Mouse (Mus musculus) heart, embryonic 13.5 days (tissue): ENCODE data around the gene Gpank1. TPM values are rescaled to one million over a fixed set of nuclear protein-coding genes. Genes with fewer than 3 reads are reported as not detected.

Experiments
- ATAC-seq: fragments of 200-750 bp; cut with Nextera tagmentation; 2 replicates; pipeline ENCODE4 v1.8.0; 2017; ENCODE audit warnings: moderate TSS enrichment; ENCODE audit not compliant: insufficient number of reproducible peaks, low FRiP score, low TSS enrichment; ENCODE audit errors: extremely low read depth
- H3K27ac ChIP-seq: fragments of 300-500 bp; sonication (generic); replicated peaks from 2 replicates; pipeline ENCODE4 v1.5.1; 2015; ENCODE audit warnings: moderate library complexity, mild to moderate bottlenecking, inconsistent platforms
- H3K27me3 ChIP-seq: fragments of 300-500 bp; sonication (generic); replicated peaks from 2 replicates; pipeline ENCODE4 v1.6.1; 2015; ENCODE audit warnings: mild to moderate bottlenecking, inconsistent platforms
- H3K36me3 ChIP-seq: fragments of 300-500 bp; sonication (generic); 2 replicates; pipeline ENCODE4 v1.6.1; 2015; ENCODE audit warnings: mild to moderate bottlenecking, inconsistent platforms
- H3K4me1 ChIP-seq: fragments of 300-500 bp; sonication (generic); 2 replicates; pipeline ENCODE4 v1.6.1; 2015; ENCODE audit warnings: inconsistent platforms
- H3K4me2 ChIP-seq: fragments of 300-500 bp; sonication (generic); 2 replicates; pipeline ENCODE4 v1.6.1; 2015; ENCODE audit warnings: inconsistent platforms, mild to moderate bottlenecking, moderate library complexity
- H3K4me3 ChIP-seq: fragments of 300-500 bp; sonication (generic); 2 replicates; pipeline ENCODE4 v1.5.1; 2015; ENCODE audit warnings: moderate library complexity, mild to moderate bottlenecking, inconsistent platforms
- H3K9ac ChIP-seq: fragments of 300-500 bp; sonication (generic); 2 replicates; pipeline ENCODE4 v1.6.1; 2015; ENCODE audit warnings: inconsistent platforms, mild to moderate bottlenecking, moderate library complexity
- H3K9me3 ChIP-seq: fragments of 300-500 bp; sonication (generic); 2 replicates; pipeline ENCODE4 v1.6.1; 2016; ENCODE audit warnings: inconsistent platforms
- WGBS: fragments of 180-500 bp; shearing (Covaris S2); methylation state at CpG from one replicate; pipeline ENCODE4 v1.1.7; 2015; ENCODE audit warnings: mixed read lengths; 5-methylcytosine and 5-hydroxymethylcytosine counted together
- polyA plus RNA-seq: library from polyadenylated mRNA; unstranded; fragments of >200 nt; fragmentation: Nextera tagmentation; extraction: Ambion mirVana; gene quantifications from 2 replicates; pipeline ENCODE4 v1.2.1, GENCODE M21; 2015

Gpank1 gene
- polyA plus RNA-seq: 10.7 and 14.1 TPM in 2 replicates

GRCm38 (mm10) chr17:35121143-35121799 is at the start of gene Gpank1:
Gene Gpank1, plus strand, starts transcription at chr17:35121455.
- no peaks in the 10 kb centered on the region for H3K27me3 ChIP-seq
- under 1% methylated on average over 50 of the region's 50 CpGs for WGBS
- H3K4me2 ChIP-seq: peak within 1 kb of the TSS; percentile 96
- no peaks in the 10 kb centered on the region for H3K9me3 ChIP-seq
- H3K4me1 ChIP-seq: peaks cover 33% of the 10 kb centered on the region
- H3K9ac ChIP-seq: peak within 1 kb of the TSS; percentile 99
- H3K27ac ChIP-seq: peak within 1 kb of the TSS; percentile 92
- peaks cover 55% of the 10 kb centered on the region for H3K36me3 ChIP-seq
- peak within 1 kb of the TSS; percentile 98 for H3K4me3 ChIP-seq
- peak; percentile 97 for ATAC-seq

- 0 out of 2 replicates have a peak overlapping the region, but pooled peaks have one; percentile 37 for H3K9ac ChIP-seq
- H3K4me2 ChIP-seq: no peak overlapping the region
- no peak overlapping the region for H3K4me3 ChIP-seq
- peaks cover 11% of the 10 kb centered on the region for H3K27me3 ChIP-seq
- no peaks in the 10 kb centered on the region for H3K36me3 ChIP-seq
- peaks cover 22% of the 10 kb centered on the region for H3K4me1 ChIP-seq
- H3K9me3 ChIP-seq: peaks cover 2% of the 10 kb centered on the region; the same call in 1 of the 2 replicates
- no peak for ATAC-seq
- whole genome bisulfite sequencing: 49% methylated on average over 17 of the region's 17 CpGs
- H3K27ac ChIP-seq: no peak overlapping the region
These were observed 47.2 kb upstream of the Gpank1 start for GRCm38 (mm10) chr17:35074097-35074496.

GRCm38 (mm10) chr17:35076507-35077176 is 44.6 kb upstream of the Gpank1 start, which contains the start of gene Ly6g6e:
Gene Ly6g6e, plus strand, starts transcription at chr17:35076902.
- Histone ChIP-seq H3K4me1 (peaks cover 29% of the 10 kb centered on the region), H3K4me2 (peak within 1 kb of the TSS; percentile 67), H3K27me3 (peaks cover 15% of the 10 kb centered on the region), H3K9ac (peak within 1 kb of the TSS; percentile 70), H3K9me3 (peaks cover 2% of the 10 kb centered on the region; the same call in 1 of the 2 replicates), H3K36me3 (no peaks in the 10 kb centered on the region), H3K4me3 (peak within 1 kb of the TSS; percentile 41), H3K27ac (peak within 1 kb of the TSS; percentile 13; the same call in 1 of the 2 replicates)
- 36% methylated on average over 10 of the region's 10 CpGs for WGBS
- no peak for ATAC-seq

- peak overlapping the region; percentile 13; the same call in 1 of the 2 replicates for H3K27ac ChIP-seq
- no peak for ATAC-seq
- H3K27me3 ChIP-seq: peaks cover 20% of the 10 kb centered on the region
- peak overlapping the region; percentile 70 for H3K9ac ChIP-seq
- H3K4me2 ChIP-seq: peak overlapping the region; percentile 67
- peak overlapping the region; percentile 41 for H3K4me3 ChIP-seq
- H3K36me3 ChIP-seq: no peaks in the 10 kb centered on the region
- peaks cover 2% of the 10 kb centered on the region; the same call in 1 of the 2 replicates for H3K9me3 ChIP-seq
- peaks cover 29% of the 10 kb centered on the region for H3K4me1 ChIP-seq
- 36% methylated on average over 2 of the region's 2 CpGs for WGBS
These were observed 44.0 kb upstream of the Gpank1 start for GRCm38 (mm10) chr17:35077285-35077684.

- no peak for ATAC-seq
- WGBS: 9% methylated on average over 14 of the region's 14 CpGs
- peaks cover 20% of the 10 kb centered on the region for H3K27me3 ChIP-seq
- H3K4me1 ChIP-seq: peaks cover 29% of the 10 kb centered on the region
- H3K4me3 ChIP-seq: peak within 1 kb of the TSS; percentile 41
- peaks cover 2% of the 10 kb centered on the region; the same call in 1 of the 2 replicates for H3K9me3 ChIP-seq
- H3K4me2 ChIP-seq: peak within 1 kb of the TSS; percentile 67
- H3K27ac ChIP-seq: peak within 1 kb of the TSS; percentile 13; the same call in 1 of the 2 replicates
- H3K9ac ChIP-seq: peak within 1 kb of the TSS; percentile 70
- H3K36me3 ChIP-seq: no peaks in the 10 kb centered on the region
These were observed 43.4 kb upstream of the Gpank1 start, which contains the start of gene Ly6g6d for GRCm38 (mm10) chr17:35077786-35078233. Gene Ly6g6d, minus strand, starts transcription at chr17:35078065.

GRCm38 (mm10) chr17:35079778-35080177 is 41.5 kb upstream of the Gpank1 start:
- Histone ChIP-seq H3K36me3 (no peaks in the 10 kb centered on the region), H3K4me3 (peak overlapping the region; percentile 10), H3K4me2 (peak overlapping the region; percentile 58), H3K9me3 (peaks cover 2% of the 10 kb centered on the region; the same call in 1 of the 2 replicates), H3K27ac (no peak overlapping the region), H3K4me1 (peaks cover 29% of the 10 kb centered on the region), H3K9ac (peak overlapping the region; percentile 48), H3K27me3 (peaks cover 27% of the 10 kb centered on the region)
- ATAC-seq: no peak
- WGBS: 9% methylated on average over 9 of the region's 9 CpGs

GRCm38 (mm10) chr17:35080248-35080647 is 41.0 kb upstream of the Gpank1 start:
- Histone ChIP-seq H3K36me3 (no peaks in the 10 kb centered on the region), H3K9ac (peak overlapping the region; percentile 48), H3K9me3 (peaks cover 2% of the 10 kb centered on the region; the same call in 1 of the 2 replicates), H3K4me1 (peaks cover 29% of the 10 kb centered on the region), H3K27ac (no peak overlapping the region), H3K4me3 (peak overlapping the region; percentile 10), H3K4me2 (peak overlapping the region; percentile 58), H3K27me3 (peaks cover 27% of the 10 kb centered on the region)
- ATAC-seq: no peak
- 27% methylated on average over 6 of the region's 6 CpGs for WGBS

- no peak for ATAC-seq
- Histone ChIP-seq H3K9me3 (no peaks in the 10 kb centered on the region), H3K9ac (no peak overlapping the region), H3K27ac (no peak overlapping the region), H3K27me3 (peaks cover 27% of the 10 kb centered on the region), H3K4me1 (peaks cover 31% of the 10 kb centered on the region), H3K4me2 (no peak overlapping the region), H3K36me3 (no peaks in the 10 kb centered on the region), H3K4me3 (no peak overlapping the region)
- 91% methylated on average over 4 of the region's 4 CpGs for WGBS
These were observed 40.5 kb upstream of the Gpank1 start for GRCm38 (mm10) chr17:35080710-35081109.

GRCm38 (mm10) chr17:35082841-35083576 is 38.2 kb upstream of the Gpank1 start:
- ATAC-seq: no peak
- Histone ChIP-seq H3K27me3 (peaks cover 26% of the 10 kb centered on the region), H3K4me1 (peaks cover 18% of the 10 kb centered on the region), H3K9ac (no peak overlapping the region), H3K36me3 (no peaks in the 10 kb centered on the region), H3K9me3 (no peaks in the 10 kb centered on the region), H3K27ac (no peak overlapping the region), H3K4me2 (no peak overlapping the region), H3K4me3 (no peak overlapping the region)
- WGBS: 78% methylated on average over 16 of the region's 16 CpGs

GRCm38 (mm10) chr17:35083929-35084497 is 37.2 kb upstream of the Gpank1 start:
- ATAC-seq: no peak
- H3K9me3 ChIP-seq: no peaks in the 10 kb centered on the region
- no peak overlapping the region for H3K4me3 ChIP-seq
- H3K9ac ChIP-seq: no peak overlapping the region
- WGBS: 52% methylated on average over 3 of the region's 3 CpGs
- H3K4me2 ChIP-seq: no peak overlapping the region
- no peaks in the 10 kb centered on the region for H3K36me3 ChIP-seq
- H3K4me1 ChIP-seq: peaks cover 20% of the 10 kb centered on the region
- peaks cover 21% of the 10 kb centered on the region for H3K27me3 ChIP-seq
- H3K27ac ChIP-seq: no peak overlapping the region
